Comparison of ENCODE assay signal across 21 mouse cellular contexts in the genomic region with DNA sequence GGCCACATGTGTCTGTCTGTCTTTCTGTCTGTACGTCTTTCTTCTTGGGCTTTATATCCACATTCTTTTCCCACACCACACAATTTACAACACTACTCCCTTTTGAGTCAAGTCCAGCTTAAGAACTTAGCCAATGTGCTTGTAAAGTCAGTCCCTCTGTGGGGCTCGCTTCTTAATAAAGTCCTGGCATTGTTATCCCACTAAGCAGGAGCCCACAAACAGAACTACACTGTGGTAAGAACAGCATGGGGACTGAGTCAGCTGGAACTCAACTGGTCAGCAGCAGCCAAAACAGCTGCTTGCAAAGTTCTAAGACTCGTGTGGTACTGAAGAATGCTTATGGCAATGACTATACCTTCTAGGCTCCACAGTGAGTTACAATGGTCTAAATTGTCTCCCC.
DNase-seq lines count a peak whose midpoint lies in the region; ATAC-seq lines count a peak whose summit lies in the region.
"Had no signal": no experiment of that assay in that cellular context is flagged by ENCODE, and none has a peak within 500 bp of the region (broad histone marks: within the 10 kb centered on the region; RNA-seq: fewer than 3 reads in every experiment).

No protein-coding gene starts in this region.

- no peak for ATAC-seq in erythroid progenitor cell, adult 5-6 weeks (replicated peaks; ENCODE audit: low FRiP score, poor library complexity, severe bottlenecking)
- ATAC-seq: CD4-positive, CD25-positive, alpha-beta regulatory T cell, adult 4 months; forebrain, embryonic 15.5 days; hindbrain, postnatal 0 days; inflammation-experienced regulatory T-cells, adult 6 months; intestine, embryonic 16.5 days; Patski had no signal

- peak; percentile 50 for DNase-seq in heart, adult 11 months
- DNase-seq in heart, adult 8-10 months (ENCODE audit: low spot score) = no peak
- peak; percentile 50 for DNase-seq in Muller cell, postnatal 12 days (ENCODE audit: inconsistent ontology term)
- DNase-seq in fibroblast of lung, adult 2 months (ENCODE audit: low read depth) = peak; percentile 90
- DNase-seq in cerebellum, postnatal 14 days = no peak
- DNase-seq: adrenal gland, postnatal 10 days; adrenal gland, postnatal 36 days; cerebellum, adult 18-20 months; cerebellum, adult 9-10 months; cerebellum, postnatal 25 days; heart, adult 18-20 months; heart, postnatal 14 days; heart, postnatal 4 days; kidney, adult 2 months had no signal

Comparison
In these comparisons a context has a peak if more than half of its experiments do, and no peak if none do; other contexts are left out.
1. DNase-seq: peak in heart, adult 11 months (single experiment), Muller cell, postnatal 12 days (single experiment) and fibroblast of lung, adult 2 months (single experiment); none in heart, adult 8-10 months (single experiment) and cerebellum, postnatal 14 days (0 of 2).